Mouse (Mus musculus) bone marrow, adult 2 months (tissue): ENCODE results near the gene Snx22. TPM values are rescaled to one million over a fixed set of nuclear protein-coding genes. Genes with fewer than 3 reads are reported as not detected.

ENCODE experiments used
- H3K27ac ChIP-seq: fragments of 200-500 bp; 2 replicates; pipeline ENCODE4 v1.5.1; 2012; ENCODE audit warnings: low read depth, mild to moderate bottlenecking, control low read depth, inconsistent platforms, low read length; ENCODE audit not compliant: control insufficient read depth, poor library complexity, insufficient read depth
- H3K4me1 ChIP-seq: fragments of 200-500 bp; 2 replicates; pipeline ENCODE4 v1.6.1; 2011; ENCODE audit warnings: low read length; ENCODE audit not compliant: control insufficient read depth, insufficient read depth
- H3K4me3 ChIP-seq: fragments of 200-500 bp; replicated peaks from 2 replicates; pipeline ENCODE3; 2011; ENCODE audit warnings: mild to moderate bottlenecking, low read depth, low read length, control low read depth; ENCODE audit not compliant: control insufficient read depth
- CTCF ChIP-seq: fragments of 200-500 bp; IDR thresholded peaks from 2 replicates; pipeline ENCODE4 v1.5.1; 2011; ENCODE audit warnings: low read length, control low read depth; ENCODE audit not compliant: control insufficient read depth, insufficient read depth
- POLR2A ChIP-seq: fragments of 200-500 bp; IDR thresholded peaks from 2 replicates; pipeline ENCODE4 v1.6.1; 2011; ENCODE audit warnings: low read depth, mild to moderate bottlenecking, control low read depth, low read length, borderline replicate concordance; ENCODE audit not compliant: control insufficient read depth
- WGBS: fragments of 180-500 bp; shearing (Covaris S2); methylation state at CpG from one replicate; pipeline ENCODE4 v1.1.7; 2018; 5-methylcytosine and 5-hydroxymethylcytosine counted together
- polyA plus RNA-seq: library from polyadenylated mRNA; stranded (reverse); fragments of >200 nt; gene quantifications from 2 replicates; pipeline ENCODE4 v1.2.4, GENCODE M21; 2011; ENCODE audit warnings: low replicate concordance; ENCODE audit not compliant: missing spikeins, insufficient read depth, insufficient read length

Snx22 gene
- polyA plus RNA-seq, 1 experiment: 21.4 TPM

DNA sequence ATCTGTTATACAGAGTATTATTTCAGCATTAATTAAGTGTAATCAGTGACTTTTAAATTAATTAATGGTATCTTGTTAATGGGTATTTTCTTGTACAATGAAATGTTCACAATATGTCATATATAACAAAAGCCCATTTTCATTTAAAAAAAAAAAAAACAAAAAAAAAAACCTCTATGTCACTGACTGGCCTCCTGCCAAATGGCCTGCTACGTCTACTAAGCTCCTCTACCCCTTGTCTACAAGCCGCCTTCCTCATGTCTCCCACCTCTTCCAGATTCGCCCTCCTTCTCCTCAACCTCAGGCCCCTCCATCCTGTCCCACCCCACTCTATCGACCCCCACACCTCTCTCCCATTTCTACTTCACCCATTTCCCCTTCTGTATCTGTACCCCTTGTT is 18.0 kb downstream of the Snx22 start:
- H3K27ac ChIP-seq: no peak overlapping the region
- TF ChIP-seq CTCF (no peak), POLR2A (no peak)
- no peak overlapping the region for H3K4me3 ChIP-seq
- H3K4me1 ChIP-seq: no peaks in the 10 kb centered on the region
- WGBS: 59% methylated on average over 4 of the region's 4 CpGs

GRCm38 (mm10) chr9:66049931-66050601 is 19.5 kb downstream of the Snx22 start:
- TF ChIP-seq CTCF: no peak
- TF ChIP-seq POLR2A: no peak
- Histone ChIP-seq H3K4me1 (no peaks in the 10 kb centered on the region), H3K4me3 (no peak overlapping the region), H3K27ac (no peak overlapping the region)
- WGBS: 70% methylated on average over 6 of the region's 6 CpGs

GRCm38 (mm10) chr9:66043241-66043640 is 26.3 kb downstream of the Snx22 start:
- H3K4me3 ChIP-seq: no peak overlapping the region
- WGBS: 90% methylated on average over 3 of the region's 3 CpGs

DNA sequence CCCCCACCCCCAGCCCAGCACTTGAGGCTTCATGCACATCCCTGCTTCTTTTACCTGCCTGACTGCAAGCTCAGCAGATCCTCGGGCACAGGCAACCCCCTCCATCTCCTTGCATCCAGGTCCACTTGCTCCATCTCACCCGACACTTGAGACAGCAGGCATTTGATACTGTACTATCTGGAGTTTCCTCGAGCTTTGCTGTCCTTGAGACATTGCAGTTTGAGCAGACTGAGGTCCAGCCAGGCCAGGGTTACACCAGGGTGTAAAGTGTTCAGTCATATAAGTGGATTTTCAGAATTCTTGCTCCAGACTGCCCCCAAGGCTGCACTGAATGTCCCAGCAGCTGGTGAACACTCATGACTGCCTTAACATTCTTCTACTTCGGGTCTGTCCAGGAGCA is 27.2 kb downstream of the Snx22 start:
- WGBS: 80% methylated on average over 4 of the region's 4 CpGs
- Histone ChIP-seq H3K4me3 (no peak overlapping the region), H3K27ac (no peak overlapping the region), H3K4me1 (no peaks in the 10 kb centered on the region)
- TF ChIP-seq CTCF: no peak
- TF ChIP-seq POLR2A: no peak

More at GRCm38 (mm10) chr9:66043241-66043640, 26.3 kb downstream of the Snx22 start:
- H3K4me1 ChIP-seq: no peaks in the 10 kb centered on the region
- no peak for TF ChIP-seq POLR2A
- no peak for TF ChIP-seq CTCF
- no peak overlapping the region for H3K27ac ChIP-seq

DNA sequence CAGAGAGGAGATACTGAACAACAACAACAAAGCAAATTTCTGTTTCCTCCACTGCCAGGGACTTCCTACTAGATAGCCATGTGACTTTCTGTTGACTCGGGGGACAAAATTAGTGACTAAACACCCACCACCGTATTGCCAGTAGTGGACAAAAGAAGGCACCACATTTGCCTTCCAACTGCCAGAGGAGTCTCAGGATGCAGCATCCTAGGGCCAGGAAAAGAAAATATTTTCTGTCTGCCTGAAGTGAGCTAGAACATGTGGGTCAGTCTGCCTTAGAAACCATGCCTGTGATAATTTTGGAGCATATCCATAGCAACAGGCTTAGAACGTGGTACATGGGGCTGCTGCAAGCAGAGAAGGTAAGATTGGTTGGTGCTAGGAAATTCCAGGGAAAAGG is 28.7 kb downstream of the Snx22 start:
- Histone ChIP-seq H3K4me1 (no peaks in the 10 kb centered on the region), H3K4me3 (no peak overlapping the region), H3K27ac (no peak overlapping the region)
- 81% methylated on average over 3 of the region's 3 CpGs for WGBS
- TF ChIP-seq CTCF (no peak), POLR2A (no peak)

DNA sequence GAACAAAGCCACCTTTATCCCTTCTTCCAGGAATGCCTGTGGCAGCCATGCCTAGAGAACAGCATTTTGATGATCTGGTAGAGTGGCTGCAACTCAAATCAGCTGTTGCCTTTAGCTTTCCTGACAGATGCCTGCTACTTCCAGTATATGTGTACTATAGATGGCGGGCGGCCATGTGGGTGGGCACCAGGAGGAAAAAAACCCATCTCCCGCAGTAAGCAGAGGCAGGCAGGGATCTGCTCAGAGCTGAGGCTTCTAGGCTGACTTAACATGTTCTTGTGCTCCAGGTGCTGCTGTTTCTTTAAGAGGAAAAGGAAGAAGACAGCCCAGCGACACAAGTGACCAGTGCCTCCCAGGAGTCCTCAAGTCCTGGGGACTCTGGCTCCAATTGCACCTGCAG is 30.2 kb downstream of the Snx22 start:
- Histone ChIP-seq H3K27ac (no peak overlapping the region), H3K4me1 (no peaks in the 10 kb centered on the region), H3K4me3 (no peak overlapping the region)
- 82% methylated on average over 4 of the region's 4 CpGs for WGBS
- TF ChIP-seq POLR2A (no peak), CTCF (no peak)

DNA sequence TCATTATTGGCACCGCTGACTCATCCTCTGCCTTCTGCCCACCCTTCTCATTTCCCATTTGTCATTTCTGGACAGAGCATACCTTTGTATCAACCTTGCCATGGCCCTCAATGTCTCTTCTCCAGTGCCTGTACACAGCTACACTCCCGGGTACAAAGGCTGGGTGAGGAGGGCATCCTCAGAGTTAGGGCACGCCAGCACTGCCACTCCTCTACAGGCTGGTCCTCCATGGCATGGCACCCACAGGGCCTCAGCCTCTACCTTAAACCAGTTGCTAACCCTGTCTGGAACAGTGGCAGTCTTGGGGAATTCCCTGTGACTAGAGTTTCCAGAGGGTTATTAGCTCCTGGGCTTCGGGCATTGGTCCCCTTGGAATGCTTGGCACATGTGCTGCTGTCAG is 30.9 kb downstream of the Snx22 start:
- WGBS: 89% methylated on average over 4 of the region's 4 CpGs
- Histone ChIP-seq H3K27ac (no peak overlapping the region), H3K4me3 (no peak overlapping the region), H3K4me1 (no peaks in the 10 kb centered on the region)
- TF ChIP-seq CTCF (no peak), POLR2A (no peak)

DNA sequence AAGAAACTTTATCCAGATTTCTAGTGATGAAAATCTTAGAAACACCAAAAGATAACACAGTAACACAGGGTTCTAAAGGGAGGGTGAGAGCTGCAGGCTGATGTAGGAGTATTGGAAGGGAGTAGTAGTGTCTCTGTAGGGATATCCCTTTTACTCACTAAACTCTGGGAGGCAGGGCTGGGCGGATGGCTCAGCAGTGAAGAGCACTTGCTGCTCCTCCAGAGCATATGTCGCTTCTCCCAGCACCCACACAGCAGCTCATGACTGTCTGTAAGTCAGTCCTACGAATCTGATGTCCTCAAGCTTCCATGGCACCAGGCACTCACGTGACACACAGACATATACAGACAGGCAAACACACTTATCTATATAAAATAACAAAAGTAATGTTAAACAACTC is 31.4 kb downstream of the Snx22 start:
- TF ChIP-seq CTCF: no peak
- H3K4me3 ChIP-seq: no peak overlapping the region
- WGBS: 86% methylated on average over 4 of the region's 4 CpGs
- H3K27ac ChIP-seq: no peak overlapping the region
- H3K4me1 ChIP-seq: no peaks in the 10 kb centered on the region

DNA sequence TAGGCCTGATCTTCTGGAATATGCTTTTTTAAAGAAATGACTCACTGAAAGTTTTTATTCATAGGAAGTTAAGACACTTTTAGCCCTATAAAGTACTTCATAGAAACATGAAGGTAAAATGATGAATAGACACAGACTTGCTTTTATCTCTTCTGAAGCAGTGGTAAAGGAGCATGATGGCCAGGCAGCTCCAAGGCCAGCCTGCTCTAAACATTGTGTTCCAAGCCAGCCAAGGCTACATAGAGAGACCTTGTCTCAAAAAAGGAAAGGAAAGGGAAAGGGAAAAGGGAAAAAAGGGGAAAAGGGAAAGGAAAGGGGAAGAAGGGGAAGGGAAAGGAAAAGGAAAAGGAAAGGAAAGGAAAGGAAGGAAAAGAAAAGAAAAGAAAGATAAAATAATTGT is 48.9 kb downstream of the Snx22 start:
- Histone ChIP-seq H3K4me3 (no peak overlapping the region), H3K27ac (no peak overlapping the region), H3K4me1 (no peaks in the 10 kb centered on the region)
- TF ChIP-seq CTCF (no peak), POLR2A (no peak)

Other genes with a start within 250 kb of the Snx22 start
- 7.9 and 13.9 TPM in 2 replicates for gene Zfp609, start 242.2 kb downstream of the Snx22 start, polyA plus RNA-seq
- 68.0 and 69.5 TPM in 2 replicates for gene Pclaf, start 179.5 kb downstream of the Snx22 start, polyA plus RNA-seq
- 6.4 and 12.8 TPM in 2 replicates for gene Trip4, start 160.9 kb downstream of the Snx22 start, polyA plus RNA-seq
- 6.5 and 14.4 TPM in 2 replicates for gene Csnk1g1, start 160.8 kb downstream of the Snx22 start, polyA plus RNA-seq
- gene Ppib, start 9.5 kb downstream of the Snx22 start, polyA plus RNA-seq: 88.9 and 169 TPM in 2 replicates
- gene Snx1, start 56.9 kb upstream of the Snx22 start, polyA plus RNA-seq: 33.7 and 44.1 TPM in 2 replicates
- 27.0 and 37.6 TPM in 2 replicates for gene Ciao2a, start 56.9 kb upstream of the Snx22 start, polyA plus RNA-seq
- gene Dapk2, start 88.5 kb upstream of the Snx22 start, polyA plus RNA-seq: 33.5 and 34.8 TPM in 2 replicates